Mouse (Mus musculus): Measurements from ENCODE around the gene Rgs3.

DNA sequence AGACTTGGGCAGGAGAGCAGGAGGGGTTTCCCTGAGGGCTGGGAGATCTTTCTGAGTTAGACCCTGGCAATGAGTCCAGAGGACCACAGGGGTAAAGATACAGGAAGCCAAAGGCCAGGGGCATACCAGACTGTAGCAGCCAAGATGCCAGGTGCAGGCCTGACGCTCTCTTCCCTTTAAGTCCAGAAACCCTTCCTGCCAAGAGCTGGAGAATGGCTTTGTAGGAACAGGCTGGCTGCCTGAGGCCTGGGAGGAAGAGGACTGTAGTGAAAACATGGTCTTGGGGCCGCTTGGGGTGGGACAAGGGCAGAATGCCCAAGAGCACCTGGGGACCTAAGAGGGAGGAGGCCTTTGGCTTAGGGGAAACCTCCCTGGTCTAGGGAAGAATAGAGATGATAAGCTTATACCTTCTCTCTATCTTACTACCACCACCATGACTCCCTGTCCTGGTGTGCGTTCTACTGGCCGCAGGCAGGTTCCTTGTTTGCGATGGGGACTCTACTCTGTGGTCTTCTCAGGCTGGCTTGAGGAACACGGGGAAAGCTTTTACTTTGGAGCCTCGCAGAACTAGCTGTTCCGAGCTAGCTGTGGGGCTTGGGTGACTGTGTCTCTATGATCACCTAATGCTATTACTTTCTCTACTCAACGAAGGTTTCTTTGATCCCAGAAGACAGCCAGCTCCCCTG, 46.4 kb downstream of the Rgs3 start:
- no peak for TF ChIP-seq EP300 (IDR thresholded peaks at IDR 0.05; ENCODE audit: low read depth)
- no peak for TF ChIP-seq CTCF (IDR thresholded peaks at IDR 0.05; ENCODE audit: low read depth)

Data from heart, postnatal 0 days (tissue).